Mouse (Mus musculus): ENCODE data around the gene Fstl4. TPM values are rescaled to one million over a fixed set of nuclear protein-coding genes. Genes with fewer than 3 reads are reported as not detected.
"Not testable (repeated sequence)": the region's sequence is repeated elsewhere in the genome, so short reads cannot be mapped to it uniquely, and the experiment has no call there.

Fstl4 gene
- polyA plus RNA-seq, 1 experiment = not detected

DNA sequence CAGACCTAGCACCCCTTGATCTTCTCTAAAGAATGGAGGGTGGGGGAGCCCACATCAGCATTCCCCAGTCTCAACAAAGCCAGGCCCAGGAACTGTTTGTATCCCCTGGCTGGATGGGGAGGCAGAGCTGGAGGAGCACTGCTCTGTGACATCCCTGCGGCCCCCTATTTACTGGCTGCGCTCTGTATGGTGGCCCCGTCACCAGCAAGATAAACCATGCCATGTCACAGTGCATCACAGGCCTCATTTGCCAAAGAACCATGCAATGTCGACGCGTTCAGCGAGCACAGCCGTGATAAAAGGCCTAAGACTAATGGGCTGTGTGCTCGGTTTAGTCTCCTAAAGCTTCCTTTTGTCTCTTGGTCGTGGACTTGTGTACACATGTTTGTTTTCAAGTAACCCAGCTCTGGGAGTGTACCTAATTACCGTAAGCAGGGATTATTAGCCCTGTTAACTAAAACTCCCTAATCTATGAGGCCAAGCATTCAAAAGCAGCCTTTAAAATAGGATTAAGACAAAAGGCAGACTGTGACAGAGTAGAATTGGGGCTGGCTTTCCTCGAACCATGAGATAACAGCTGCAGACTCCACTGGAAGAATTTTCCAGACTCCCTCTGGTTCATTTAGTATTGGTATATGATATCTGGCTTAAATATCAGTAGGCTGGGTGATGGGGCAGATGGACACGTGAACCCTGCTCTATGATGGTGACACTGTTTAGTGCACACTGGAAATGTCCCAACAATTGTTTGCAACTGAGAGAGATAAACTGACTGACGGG is 303.5 kb downstream of the Fstl4 start:
- TF ChIP-seq CTCF (IDR thresholded peaks at IDR 0.05; ENCODE audit: low read depth, low read length) = no peak
- TF ChIP-seq POLR2A (IDR thresholded peaks at IDR 0.05; ENCODE audit: borderline replicate concordance, low read depth, low read length) = no peak
- Histone ChIP-seq H3K27ac (ENCODE audit: insufficient read depth, low read depth, low read length) (no peak overlapping the region), H3K4me3 (ENCODE audit: insufficient read depth, low read length) (no peak overlapping the region), H3K4me1 (ENCODE audit: control insufficient read depth, insufficient read depth, low read length) (no peaks in the 10 kb centered on the region)

DNA sequence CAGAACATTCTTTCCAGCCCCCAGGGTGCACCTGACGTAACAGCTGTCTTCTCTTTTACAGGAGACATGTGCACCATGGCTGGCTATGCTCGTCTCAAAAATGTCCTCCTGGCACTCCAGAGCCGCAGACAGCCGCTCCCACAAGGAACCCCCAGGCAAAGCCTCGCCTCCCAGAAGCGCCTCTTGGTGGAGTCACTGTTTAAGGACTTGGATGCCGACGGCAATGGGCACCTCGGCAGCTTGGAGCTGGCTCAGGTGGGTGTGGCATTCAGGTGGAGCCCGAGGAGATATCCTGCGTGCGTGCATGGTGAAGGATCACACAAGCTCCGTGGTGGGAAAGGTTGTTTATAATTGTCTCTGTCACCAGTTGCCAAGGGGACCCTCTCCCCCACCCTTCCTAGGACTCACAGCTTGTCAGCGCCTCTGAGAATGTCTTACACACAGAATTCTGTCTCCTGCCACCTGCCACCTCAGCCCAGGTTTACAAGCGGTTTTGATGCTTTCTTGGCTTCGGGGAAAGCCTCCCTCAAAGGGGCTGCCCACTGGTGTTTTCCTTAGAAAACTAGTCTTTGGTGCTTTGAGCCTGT is 304.1 kb downstream of the Fstl4 start:
- no peaks in the 10 kb centered on the region for H3K4me1 ChIP-seq (ENCODE audit: control insufficient read depth, insufficient read depth, low read length)
- H3K27ac ChIP-seq (ENCODE audit: insufficient read depth, low read depth, low read length) = no peak overlapping the region
- TF ChIP-seq POLR2A (IDR thresholded peaks at IDR 0.05; ENCODE audit: borderline replicate concordance, low read depth, low read length) = no peak
- no peak for TF ChIP-seq CTCF (IDR thresholded peaks at IDR 0.05; ENCODE audit: low read depth, low read length)
- H3K4me3 ChIP-seq (ENCODE audit: insufficient read depth, low read length) = no peak overlapping the region

DNA sequence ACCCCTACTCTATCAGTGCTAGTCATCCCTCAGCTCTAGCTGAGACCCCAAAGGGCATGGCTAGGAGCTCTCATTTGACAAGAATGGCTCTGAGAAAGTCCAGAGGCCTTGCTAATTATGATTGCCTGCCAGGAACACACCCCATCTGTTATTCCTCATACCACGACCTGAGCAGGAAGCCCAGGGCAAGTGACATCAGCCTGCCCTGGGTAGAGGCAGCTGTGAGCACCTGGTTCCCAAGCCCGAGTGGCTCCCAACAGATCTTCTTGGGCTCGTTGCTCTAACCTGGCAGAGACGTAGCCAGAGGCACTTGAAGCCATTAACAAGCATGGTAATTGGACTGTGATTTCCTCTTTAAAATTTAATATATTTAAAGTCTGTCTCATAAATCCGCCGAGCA is 305.3 kb downstream of the Fstl4 start:
- H3K27ac ChIP-seq (ENCODE audit: insufficient read depth, low read depth, low read length) = no peak overlapping the region
- H3K4me1 ChIP-seq (ENCODE audit: control insufficient read depth, insufficient read depth, low read length) = no peaks in the 10 kb centered on the region
- TF ChIP-seq CTCF (IDR thresholded peaks at IDR 0.05; ENCODE audit: low read depth, low read length) = no peak
- no peak overlapping the region for H3K4me3 ChIP-seq (ENCODE audit: insufficient read depth, low read length)

DNA sequence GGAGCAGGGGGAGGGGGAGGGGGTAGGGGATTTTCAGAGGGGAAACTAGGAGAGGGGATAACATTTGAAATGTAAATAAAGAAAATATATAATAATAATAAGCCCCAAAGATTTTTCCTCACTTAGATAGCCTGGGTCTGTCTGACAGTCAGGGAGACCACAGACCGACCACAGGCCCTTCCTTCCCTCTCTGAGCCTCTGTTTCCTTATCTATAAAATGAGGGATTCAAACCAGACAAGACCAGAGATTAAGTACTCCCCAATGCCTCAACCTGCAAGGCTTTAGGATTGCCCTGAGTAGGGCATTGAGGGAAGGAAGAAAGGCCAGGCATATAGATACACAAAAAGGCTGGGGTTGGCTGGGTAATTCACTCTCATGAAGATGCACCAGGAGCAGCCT is 307.2 kb downstream of the Fstl4 start:
- TF ChIP-seq POLR2A (IDR thresholded peaks at IDR 0.05; ENCODE audit: borderline replicate concordance, low read depth, low read length) (no peak), CTCF (IDR thresholded peaks at IDR 0.05; ENCODE audit: low read depth, low read length) (no peak)
- Histone ChIP-seq H3K27ac (ENCODE audit: insufficient read depth, low read depth, low read length) (no peak overlapping the region), H3K4me3 (ENCODE audit: insufficient read depth, low read length) (no peak overlapping the region), H3K4me1 (ENCODE audit: control insufficient read depth, insufficient read depth, low read length) (no peaks in the 10 kb centered on the region)

DNA sequence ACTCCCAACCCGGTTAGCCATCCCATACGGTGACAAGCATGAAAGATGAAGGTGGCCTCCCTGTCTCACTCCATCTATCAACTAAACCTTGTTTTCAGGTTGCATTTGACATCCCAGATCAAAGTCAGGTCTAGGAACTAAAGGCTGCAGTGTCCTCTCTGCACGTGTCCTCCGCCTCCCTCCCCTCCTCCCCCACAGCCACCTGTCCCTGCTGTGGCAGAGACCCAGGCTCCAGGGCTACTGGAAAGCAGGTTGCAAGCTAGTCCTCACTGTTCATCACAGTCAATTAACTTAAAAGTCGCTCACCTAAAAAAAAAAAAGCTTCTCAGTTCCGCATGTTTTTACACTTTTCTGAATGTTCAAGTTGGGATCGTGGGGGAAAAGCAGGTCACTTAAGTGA is 313.2 kb downstream of the Fstl4 start:
- TF ChIP-seq CTCF (IDR thresholded peaks at IDR 0.05; ENCODE audit: low read depth, low read length) (no peak), POLR2A (IDR thresholded peaks at IDR 0.05; ENCODE audit: borderline replicate concordance, low read depth, low read length) (no peak)
- H3K4me1 ChIP-seq (ENCODE audit: control insufficient read depth, insufficient read depth, low read length) = no peaks in the 10 kb centered on the region

DNA sequence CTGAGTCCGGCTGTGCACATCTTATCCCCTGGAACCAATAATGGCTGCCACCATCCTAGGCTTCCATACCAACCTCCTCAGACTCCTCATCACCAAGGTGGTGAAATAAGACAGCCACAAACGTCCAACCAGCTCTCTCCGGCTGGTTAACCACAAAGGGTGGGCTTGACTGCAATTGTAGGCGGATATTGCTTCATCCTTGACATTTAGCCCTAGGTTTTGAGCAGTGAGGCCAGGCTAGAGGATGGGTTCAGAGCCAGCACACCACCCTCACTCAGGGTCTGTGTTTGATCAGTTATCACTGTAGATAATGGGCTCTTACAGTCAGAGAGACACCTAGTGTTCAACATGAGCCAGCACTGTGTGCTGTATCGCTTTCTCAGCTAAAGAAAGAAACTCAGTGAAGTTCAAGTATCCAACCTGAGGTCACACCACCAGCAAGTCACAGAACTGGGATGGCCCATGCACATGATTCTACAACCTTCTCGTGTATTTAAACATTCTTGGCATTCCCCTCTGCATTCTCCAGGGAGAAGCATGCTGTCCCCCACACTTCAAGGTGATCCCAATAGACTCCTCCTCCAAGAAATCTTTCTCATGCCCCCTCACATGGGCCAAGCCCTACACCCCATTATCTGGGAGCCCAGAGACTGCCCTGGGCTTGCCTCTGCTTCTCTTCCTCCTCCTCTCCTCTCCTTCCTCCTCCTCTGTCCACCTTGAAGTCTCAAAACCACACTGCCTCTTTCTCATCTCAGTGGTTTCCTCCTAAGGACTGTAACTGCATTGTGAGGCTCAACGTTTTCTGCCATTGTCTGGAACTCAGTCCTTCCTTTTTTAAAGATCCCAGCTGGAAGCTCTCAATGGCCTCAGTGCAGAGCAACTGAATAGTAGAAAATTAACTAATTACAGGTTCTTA is 314.2 kb downstream of the Fstl4 start:
- Histone ChIP-seq H3K4me3 (ENCODE audit: insufficient read depth, low read length) (no peak overlapping the region), H3K27ac (ENCODE audit: insufficient read depth, low read depth, low read length) (no peak overlapping the region), H3K4me1 (ENCODE audit: control insufficient read depth, insufficient read depth, low read length) (no peaks in the 10 kb centered on the region)
- TF ChIP-seq POLR2A (IDR thresholded peaks at IDR 0.05; ENCODE audit: borderline replicate concordance, low read depth, low read length) (no peak), CTCF (IDR thresholded peaks at IDR 0.05; ENCODE audit: low read depth, low read length) (no peak)

More for the DNA sequence above, 313.2 kb downstream of the Fstl4 start:
- Histone ChIP-seq H3K27ac (ENCODE audit: insufficient read depth, low read depth, low read length) (no peak overlapping the region), H3K4me3 (ENCODE audit: insufficient read depth, low read length) (no peak overlapping the region)

DNA sequence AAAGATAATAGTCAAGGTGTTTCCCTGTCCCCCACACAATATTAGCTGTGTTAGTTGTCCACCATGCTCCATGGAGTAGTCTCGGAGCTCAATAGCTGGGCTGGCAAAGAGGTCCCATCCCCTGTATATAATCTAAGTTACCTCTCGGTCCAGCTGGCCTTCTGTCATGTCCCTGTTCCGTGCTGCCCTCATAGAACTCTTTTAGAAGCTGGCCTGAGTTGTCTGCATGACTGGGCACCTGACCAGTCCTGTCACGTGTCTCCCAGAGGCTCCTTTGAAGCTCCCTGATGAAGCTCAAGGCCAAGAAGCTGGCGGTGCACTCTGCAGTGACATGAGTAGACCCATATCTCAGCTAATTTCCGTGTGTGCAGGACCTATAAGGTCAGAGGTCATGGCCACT is 316.9 kb downstream of the Fstl4 start:
- Histone ChIP-seq H3K4me1 (ENCODE audit: control insufficient read depth, insufficient read depth, low read length) (no peaks in the 10 kb centered on the region), H3K27ac (ENCODE audit: insufficient read depth, low read depth, low read length) (no peak overlapping the region), H3K4me3 (ENCODE audit: insufficient read depth, low read length) (no peak overlapping the region)
- TF ChIP-seq POLR2A (IDR thresholded peaks at IDR 0.05; ENCODE audit: borderline replicate concordance, low read depth, low read length) (no peak), CTCF (IDR thresholded peaks at IDR 0.05; ENCODE audit: low read depth, low read length) (no peak)

DNA sequence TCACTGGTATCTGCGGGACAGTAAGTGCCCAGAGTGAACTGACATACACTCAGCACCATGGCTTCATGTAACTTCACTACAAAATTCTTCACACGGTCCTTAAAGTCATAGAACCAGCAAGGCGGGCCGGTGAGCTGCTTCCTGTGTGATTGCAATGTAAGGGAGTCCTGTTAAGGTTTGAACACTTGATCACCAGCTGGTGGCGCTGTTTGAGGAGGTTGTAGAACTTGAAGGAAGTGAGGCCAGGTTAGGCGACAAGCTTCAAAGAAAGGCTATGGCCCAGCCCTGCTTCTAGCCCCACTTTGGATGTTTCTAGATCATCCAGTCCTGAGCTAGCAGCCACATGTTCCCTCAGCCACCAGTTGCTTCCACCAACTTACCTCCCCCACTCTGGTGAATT is 320.9 kb downstream of the Fstl4 start:
- no peak overlapping the region for H3K4me3 ChIP-seq (ENCODE audit: insufficient read depth, low read length)
- H3K27ac ChIP-seq (ENCODE audit: insufficient read depth, low read depth, low read length) = no peak overlapping the region
- TF ChIP-seq CTCF (IDR thresholded peaks at IDR 0.05; ENCODE audit: low read depth, low read length) = no peak
- no peak for TF ChIP-seq POLR2A (IDR thresholded peaks at IDR 0.05; ENCODE audit: borderline replicate concordance, low read depth, low read length)
- H3K4me1 ChIP-seq (ENCODE audit: control insufficient read depth, insufficient read depth, low read length) = no peaks in the 10 kb centered on the region

DNA sequence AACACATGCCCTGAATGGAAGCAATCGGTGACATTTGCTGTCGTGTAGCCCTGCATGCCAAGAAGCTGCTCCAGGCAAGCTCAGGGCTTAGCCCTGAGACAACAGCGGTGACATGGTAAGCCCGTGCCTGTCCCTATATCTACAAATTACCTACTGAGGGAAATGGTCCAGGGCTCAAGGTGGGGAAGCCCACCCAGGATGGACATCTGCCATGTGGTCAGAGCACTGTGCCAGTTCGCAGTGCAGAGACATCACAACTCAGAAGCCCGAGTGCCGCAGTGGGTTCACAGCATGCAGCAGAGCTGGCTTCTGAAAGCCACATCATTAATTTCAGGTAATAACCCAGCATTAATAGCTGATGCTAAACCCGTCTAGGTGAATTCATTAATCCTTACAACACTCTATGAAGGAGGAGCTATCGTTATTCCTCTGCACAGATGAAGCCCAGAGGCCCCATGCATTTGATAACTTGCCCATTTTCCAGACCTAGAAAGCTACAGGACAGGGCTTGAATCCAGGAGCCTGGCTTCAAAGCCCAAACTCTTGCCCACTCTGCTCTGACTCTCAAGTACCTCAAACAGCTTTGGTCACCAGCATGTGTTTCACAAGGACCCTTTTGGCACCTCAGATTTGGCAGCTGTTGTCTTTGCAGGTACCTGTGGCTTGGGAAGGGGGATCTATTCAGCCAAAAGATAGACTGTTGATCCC is 321.6 kb downstream of the Fstl4 start:
- TF ChIP-seq CTCF (IDR thresholded peaks at IDR 0.05; ENCODE audit: low read depth, low read length) (no peak), POLR2A (IDR thresholded peaks at IDR 0.05; ENCODE audit: borderline replicate concordance, low read depth, low read length) (no peak)
- H3K27ac ChIP-seq (ENCODE audit: insufficient read depth, low read depth, low read length) = no peak overlapping the region
- no peaks in the 10 kb centered on the region for H3K4me1 ChIP-seq (ENCODE audit: control insufficient read depth, insufficient read depth, low read length)
- H3K4me3 ChIP-seq (ENCODE audit: insufficient read depth, low read length) = no peak overlapping the region

DNA sequence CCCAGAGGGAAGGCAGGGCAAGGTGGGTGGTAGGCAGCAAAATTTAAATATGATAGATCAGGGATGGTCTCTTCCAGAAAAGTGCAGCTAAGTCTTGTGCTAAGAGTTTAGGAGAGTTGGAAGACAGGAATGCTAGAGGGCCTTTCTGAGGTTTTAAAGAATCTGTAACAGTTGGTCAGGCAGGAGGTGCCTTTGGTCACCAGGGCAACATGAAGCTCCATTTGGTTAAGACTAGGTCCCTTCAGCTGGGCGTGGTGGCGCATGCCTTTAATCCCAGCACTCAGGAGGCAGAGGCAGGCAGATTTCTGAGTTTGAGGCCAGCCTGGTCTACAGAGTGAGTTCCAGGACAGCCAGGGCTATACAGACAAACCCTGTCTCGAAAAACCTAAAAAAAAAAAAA is 323.5 kb downstream of the Fstl4 start:
- not testable (repeated sequence) for H3K4me3 ChIP-seq (ENCODE audit: insufficient read depth, low read length)

More for the DNA sequence above, 323.5 kb downstream of the Fstl4 start:
- not testable (repeated sequence) for H3K4me1 ChIP-seq (ENCODE audit: control insufficient read depth, insufficient read depth, low read length); H3K27ac ChIP-seq (ENCODE audit: insufficient read depth, low read depth, low read length)
